Mouse (Mus musculus) hindbrain, embryonic 16.5 days (tissue): ENCODE data around the gene 2700081O15Rik. TPM values are rescaled to one million over a fixed set of nuclear protein-coding genes. Genes with fewer than 3 reads are reported as not detected.
A peak's percentile ranks its signal among the peaks of the same experiment; 100 is the strongest.

ENCODE experiments used
- ATAC-seq: fragments of 200-750 bp; cut with Nextera tagmentation; 2 replicates; pipeline ENCODE4 v1.8.0; 2017; ENCODE audit warnings: moderate TSS enrichment, moderate library complexity
- H3K27ac ChIP-seq: fragments of 300-500 bp; sonication (generic); 2 replicates; pipeline ENCODE4 v1.5.1; 2014; ENCODE audit warnings: low read depth, mild to moderate bottlenecking, control low read depth, low read length, moderate library complexity
- H3K27me3 ChIP-seq: fragments of 300-500 bp; sonication (generic); replicated peaks from 2 replicates; pipeline ENCODE4 v1.6.1; 2014; ENCODE audit warnings: low read length; ENCODE audit not compliant: control insufficient read depth, insufficient read depth
- H3K36me3 ChIP-seq: fragments of 300-500 bp; sonication (generic); 2 replicates; pipeline ENCODE4 v1.6.1; 2014; ENCODE audit warnings: mild to moderate bottlenecking, low read length, moderate library complexity, mixed read lengths; ENCODE audit not compliant: control insufficient read depth, insufficient read depth
- H3K4me1 ChIP-seq: fragments of 300-500 bp; sonication (generic); 2 replicates; pipeline ENCODE4 v1.6.1; 2014; ENCODE audit warnings: low read depth, low read length; ENCODE audit not compliant: control insufficient read depth, insufficient read depth
- H3K4me2 ChIP-seq: fragments of 300-500 bp; sonication (generic); 2 replicates; pipeline ENCODE4 v1.6.1; 2014; ENCODE audit warnings: mild to moderate bottlenecking, low read length, control low read depth, moderate library complexity
- H3K4me3 ChIP-seq: fragments of 300-500 bp; sonication (generic); 2 replicates; pipeline ENCODE4 v1.5.1; 2014; ENCODE audit warnings: mild to moderate bottlenecking, low read length, control low read depth, moderate library complexity
- H3K9ac ChIP-seq: fragments of 300-500 bp; sonication (generic); 2 replicates; pipeline ENCODE4 v1.6.1; 2014; ENCODE audit warnings: low read depth, mild to moderate bottlenecking, control low read depth, low read length, moderate library complexity
- H3K9me3 ChIP-seq: fragments of 300-500 bp; sonication (generic); 2 replicates; pipeline ENCODE4 v1.6.1; 2014; ENCODE audit warnings: mild to moderate bottlenecking, low read length, moderate library complexity; ENCODE audit not compliant: control insufficient read depth
- WGBS: fragments of 180-500 bp; shearing (Covaris S2); extraction: QIAGEN DNeasy Blood & Tissue Kit; methylation state at CpG from one replicate; pipeline ENCODE4 v1.1.7; 2014; 5-methylcytosine and 5-hydroxymethylcytosine counted together
- polyA plus RNA-seq: library from polyadenylated mRNA; unstranded; fragments of >200 nt; fragmentation: Nextera tagmentation; extraction: Ambion mirVana; gene quantifications from 2 replicates; pipeline ENCODE4 v1.2.1, GENCODE M21; 2015

Gene 2700081O15Rik
- polyA plus RNA-seq, 1 experiment from 2014 or later: 11.2 TPM

DNA sequence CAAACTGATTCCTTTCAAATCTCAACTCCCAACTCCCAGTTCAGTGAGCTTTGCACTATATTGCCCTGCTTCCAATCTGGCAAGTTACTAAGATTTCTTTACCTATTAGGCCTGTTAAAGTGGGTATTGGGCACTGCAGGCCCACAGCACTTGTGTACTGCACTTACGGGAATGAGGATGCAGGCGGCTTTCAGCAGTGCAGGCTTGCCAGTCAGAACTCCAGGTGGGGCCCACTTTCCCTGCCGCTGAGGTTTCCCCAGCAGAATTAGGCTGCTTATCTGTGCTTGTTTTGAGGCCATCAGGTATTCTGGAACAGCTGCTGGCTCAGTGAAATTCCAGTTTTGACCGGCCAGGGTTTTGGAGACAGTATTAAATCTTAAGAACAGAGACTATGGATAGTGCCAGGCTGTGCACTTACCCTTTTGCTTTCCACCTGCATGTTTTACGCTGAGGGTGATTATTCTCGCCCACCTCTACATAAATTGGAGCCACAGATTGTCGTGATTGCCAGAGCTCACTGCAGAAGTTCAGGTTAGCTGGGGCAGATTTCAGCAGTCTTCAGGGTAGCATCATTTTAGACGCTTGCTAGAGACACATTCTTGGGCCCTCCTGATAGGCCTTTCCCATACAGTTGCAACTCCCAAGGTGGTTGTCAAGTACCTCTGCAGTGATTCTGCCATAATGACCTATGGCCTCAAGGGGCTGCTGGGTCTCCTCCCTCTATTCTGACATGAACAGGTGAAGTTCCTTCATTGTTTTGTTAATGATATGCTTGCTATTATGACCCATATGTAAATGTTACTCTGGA is 7.4 kb downstream of the 2700081O15Rik start:
- no peaks in the 10 kb centered on the region for H3K9me3 ChIP-seq
- no peak overlapping the region for H3K27ac ChIP-seq
- 52% methylated on average over 8 of the region's 8 CpGs for WGBS
- H3K9ac ChIP-seq: no peak overlapping the region
- no peak overlapping the region; the same call in 1 of the 2 replicates for H3K4me3 ChIP-seq
- peak overlapping the region; percentile 57 for H3K4me2 ChIP-seq
- no peaks in the 10 kb centered on the region for H3K27me3 ChIP-seq
- no peak for ATAC-seq
- peaks cover 25% of the 10 kb centered on the region for H3K36me3 ChIP-seq
- H3K4me1 ChIP-seq: peaks cover 54% of the 10 kb centered on the region

DNA sequence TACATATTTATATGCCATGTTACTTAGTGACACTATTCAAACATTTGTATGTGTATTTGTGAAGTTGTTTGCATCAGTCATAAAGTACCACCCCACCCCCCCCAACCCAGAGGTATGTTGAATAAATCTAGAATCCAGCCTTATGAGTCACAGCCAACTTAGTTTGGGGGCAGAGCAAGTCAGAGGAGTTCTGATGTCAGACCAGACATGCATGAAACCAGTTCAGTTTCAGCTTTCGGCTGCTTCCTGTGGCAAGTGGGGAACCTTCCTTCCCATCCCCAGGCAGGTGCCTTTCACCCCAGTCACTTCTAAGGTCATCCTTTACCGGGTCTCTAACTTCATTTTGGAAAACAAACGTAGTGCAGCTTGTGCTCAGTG is 8.0 kb downstream of the 2700081O15Rik start:
- Histone ChIP-seq H3K36me3 (peaks cover 28% of the 10 kb centered on the region), H3K4me2 (no peak overlapping the region), H3K27ac (no peak overlapping the region), H3K9ac (no peak overlapping the region), H3K27me3 (no peaks in the 10 kb centered on the region), H3K4me1 (peaks cover 48% of the 10 kb centered on the region), H3K9me3 (no peaks in the 10 kb centered on the region), H3K4me3 (no peak overlapping the region)
- WGBS: 47% methylated on average over 3 of the region's 3 CpGs
- ATAC-seq: no peak

DNA sequence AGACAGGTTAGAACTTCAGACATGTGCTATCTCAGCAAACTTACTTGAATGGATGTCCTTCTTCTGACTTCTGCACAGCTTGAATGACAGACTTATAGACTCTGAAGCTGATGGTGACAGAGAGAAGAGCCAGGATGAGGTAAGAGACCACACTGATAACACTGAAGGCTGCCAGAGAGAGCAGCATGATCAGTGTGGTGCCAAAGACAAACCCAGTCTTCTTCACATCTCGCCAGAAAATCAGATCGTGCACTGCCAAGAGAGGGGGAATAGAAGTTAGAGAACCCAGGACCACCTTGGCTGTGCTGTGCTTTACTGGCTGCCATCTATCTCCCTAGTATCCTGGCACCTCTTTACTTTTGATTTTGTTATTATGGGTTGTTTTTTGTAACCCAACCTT is 17.5 kb downstream of the 2700081O15Rik start:
- Histone ChIP-seq H3K27me3 (no peaks in the 10 kb centered on the region), H3K27ac (no peak overlapping the region), H3K4me2 (no peak overlapping the region), H3K36me3 (peaks cover 24% of the 10 kb centered on the region), H3K4me3 (no peak overlapping the region), H3K9me3 (no peaks in the 10 kb centered on the region), H3K9ac (no peak overlapping the region), H3K4me1 (no peaks in the 10 kb centered on the region)
- WGBS: 94% methylated on average over 2 of the region's 2 CpGs
- no peak for ATAC-seq

DNA sequence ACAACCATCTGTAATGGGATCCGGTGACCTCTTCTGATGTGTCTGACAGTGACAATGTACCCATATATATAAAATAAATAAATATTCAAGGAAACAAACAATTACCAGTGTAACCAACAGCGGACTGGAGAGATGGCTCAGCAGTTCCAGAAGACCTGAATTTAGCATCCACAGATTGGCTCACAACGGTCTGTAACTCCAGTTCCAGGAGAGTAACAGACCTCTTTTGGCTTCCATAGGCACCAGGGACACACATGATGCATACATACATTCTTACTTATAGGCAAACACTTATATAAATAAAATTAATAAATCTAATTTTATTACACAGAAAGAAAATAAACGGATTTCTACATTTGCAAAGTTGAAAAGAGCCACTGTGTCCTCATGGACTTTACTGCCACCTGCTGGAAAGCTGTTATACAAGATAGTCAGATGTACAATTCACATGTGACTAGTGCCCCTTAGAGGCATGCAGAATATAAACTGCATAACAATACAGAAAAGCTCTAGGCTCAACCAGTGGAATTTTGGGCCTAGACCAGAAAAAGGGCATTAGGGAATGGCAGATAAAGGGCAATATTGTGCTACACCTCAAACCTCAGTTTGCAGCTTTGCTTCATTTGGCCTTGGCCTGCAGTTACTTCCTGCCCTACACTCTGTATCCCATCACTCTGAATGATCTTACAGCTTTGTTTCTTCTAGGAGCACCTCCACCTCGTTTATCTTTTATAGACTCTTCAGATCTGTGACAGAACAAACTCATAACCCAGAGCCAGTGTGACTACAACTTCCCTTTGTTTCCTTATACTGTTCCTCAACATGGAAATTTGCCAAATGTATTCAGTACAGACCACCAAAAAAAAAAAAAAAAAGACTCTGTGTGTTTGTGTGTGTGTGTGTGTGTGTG is 18.9 kb downstream of the 2700081O15Rik start:
- WGBS: 72% methylated on average over 5 of the region's 5 CpGs
- peaks cover 2% of the 10 kb centered on the region; the same call in 1 of the 2 replicates for H3K4me1 ChIP-seq
- no peaks in the 10 kb centered on the region for H3K9me3 ChIP-seq
- peak overlapping the region; percentile 5; the same call in 1 of the 2 replicates for H3K27ac ChIP-seq
- no peak overlapping the region for H3K4me2 ChIP-seq
- no peak overlapping the region for H3K4me3 ChIP-seq
- no peaks in the 10 kb centered on the region for H3K27me3 ChIP-seq
- peak; percentile 67 for ATAC-seq
- peaks cover 12% of the 10 kb centered on the region for H3K36me3 ChIP-seq
- H3K9ac ChIP-seq: no peak overlapping the region

DNA sequence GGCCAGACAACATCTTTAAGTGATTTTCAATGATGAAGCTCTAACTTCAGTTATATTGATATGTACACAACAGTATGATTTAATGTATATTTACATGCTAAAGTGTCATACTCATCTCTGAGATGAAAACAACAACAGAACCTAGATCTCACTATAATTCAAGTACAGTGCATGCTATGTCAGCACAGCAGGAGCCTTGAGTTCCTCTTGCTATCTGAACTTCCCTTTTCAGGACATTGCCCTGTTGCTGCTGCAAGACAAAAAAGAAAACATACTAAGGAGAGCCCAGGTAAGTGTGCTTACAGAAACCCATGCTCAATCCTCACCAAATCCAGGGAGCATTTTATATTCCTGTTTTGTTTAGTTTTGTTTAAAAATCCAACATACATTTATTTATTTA is 20.9 kb downstream of the 2700081O15Rik start:
- peaks cover under 1% of the 10 kb centered on the region; the same call in 1 of the 2 replicates for H3K36me3 ChIP-seq
- no peaks in the 10 kb centered on the region for H3K9me3 ChIP-seq
- H3K27me3 ChIP-seq: no peaks in the 10 kb centered on the region
- H3K4me2 ChIP-seq: no peak overlapping the region
- no peak overlapping the region for H3K4me3 ChIP-seq
- H3K4me1 ChIP-seq: peaks cover 3% of the 10 kb centered on the region; the same call in 1 of the 2 replicates
- H3K9ac ChIP-seq: no peak overlapping the region
- H3K27ac ChIP-seq: no peak overlapping the region
- ATAC-seq: no peak

DNA sequence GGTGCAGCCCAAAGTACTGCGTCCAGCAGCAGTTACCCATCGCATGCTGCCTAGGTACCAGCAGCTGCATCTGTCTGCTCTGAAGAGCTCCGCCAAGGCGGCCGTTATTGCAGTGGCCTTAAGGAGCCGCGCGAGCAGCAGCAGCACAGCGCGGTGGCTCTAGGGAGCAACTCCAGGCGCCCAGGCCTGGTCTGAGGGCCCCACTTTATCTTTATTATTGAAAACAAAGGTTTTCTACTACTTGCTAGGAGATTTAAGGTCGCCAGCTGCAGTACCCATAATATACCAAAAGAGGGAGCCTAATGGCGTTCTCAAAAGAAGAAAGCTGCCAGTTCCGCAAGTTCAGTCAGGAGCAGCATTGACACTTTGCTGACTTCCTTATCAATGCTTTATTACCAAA is 24.1 kb downstream of the 2700081O15Rik start:
- Histone ChIP-seq H3K4me1 (peaks cover 3% of the 10 kb centered on the region; the same call in 1 of the 2 replicates), H3K27me3 (no peaks in the 10 kb centered on the region), H3K9me3 (no peaks in the 10 kb centered on the region), H3K4me2 (no peak overlapping the region), H3K4me3 (no peak overlapping the region), H3K27ac (no peak overlapping the region), H3K36me3 (no peaks in the 10 kb centered on the region), H3K9ac (no peak overlapping the region)
- ATAC-seq: peak; percentile 60
- 66% methylated on average over 14 of the region's 14 CpGs for WGBS

DNA sequence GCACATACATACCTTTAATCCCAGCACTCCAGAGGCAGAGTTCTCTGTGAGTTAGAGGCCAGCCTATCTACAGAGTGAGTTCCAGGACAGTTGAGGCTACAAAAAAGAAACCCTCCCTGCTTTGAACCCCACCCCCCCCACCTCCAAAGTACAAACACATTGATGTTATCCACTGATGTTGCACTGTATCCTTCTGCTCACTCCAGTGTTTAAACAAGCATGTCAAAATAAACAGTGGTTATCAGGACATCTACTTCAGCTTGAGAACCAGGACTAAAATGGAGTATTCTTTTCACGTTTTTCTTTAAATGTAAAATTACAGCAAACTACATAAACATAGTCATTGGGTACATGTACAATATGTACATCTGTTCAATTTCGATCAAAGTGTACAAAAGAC is 27.7 kb downstream of the 2700081O15Rik start:
- Histone ChIP-seq H3K4me2 (no peak overlapping the region), H3K9me3 (no peaks in the 10 kb centered on the region), H3K36me3 (no peaks in the 10 kb centered on the region), H3K4me3 (no peak overlapping the region), H3K4me1 (peaks cover 3% of the 10 kb centered on the region; the same call in 1 of the 2 replicates), H3K9ac (no peak overlapping the region), H3K27me3 (no peaks in the 10 kb centered on the region), H3K27ac (no peak overlapping the region)
- WGBS: 92% methylated on average over 2 of the region's 2 CpGs
- no peak for ATAC-seq

DNA sequence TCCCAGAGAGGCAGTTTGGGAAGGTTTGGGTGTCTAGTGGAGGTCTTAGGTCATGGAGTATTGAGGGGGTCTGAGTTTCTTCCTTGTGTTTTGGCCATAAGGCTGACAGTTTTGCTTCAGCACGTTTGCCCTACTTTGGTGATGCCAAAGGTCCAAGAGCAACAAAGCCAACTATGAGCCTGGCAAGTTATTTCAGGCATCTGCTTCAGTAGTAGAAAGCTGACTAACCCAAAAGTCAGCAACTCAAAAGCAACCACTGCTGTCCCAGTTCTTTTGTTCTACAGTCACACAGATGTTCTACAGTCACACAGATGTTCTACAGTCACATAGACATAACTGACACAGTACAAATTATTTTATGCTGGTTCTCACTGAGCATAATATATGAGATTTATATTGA is 28.2 kb downstream of the 2700081O15Rik start:
- 81% methylated on average over 1 of the region's 1 CpGs for WGBS
- H3K4me3 ChIP-seq: no peak overlapping the region
- H3K27ac ChIP-seq: no peak overlapping the region

DNA sequence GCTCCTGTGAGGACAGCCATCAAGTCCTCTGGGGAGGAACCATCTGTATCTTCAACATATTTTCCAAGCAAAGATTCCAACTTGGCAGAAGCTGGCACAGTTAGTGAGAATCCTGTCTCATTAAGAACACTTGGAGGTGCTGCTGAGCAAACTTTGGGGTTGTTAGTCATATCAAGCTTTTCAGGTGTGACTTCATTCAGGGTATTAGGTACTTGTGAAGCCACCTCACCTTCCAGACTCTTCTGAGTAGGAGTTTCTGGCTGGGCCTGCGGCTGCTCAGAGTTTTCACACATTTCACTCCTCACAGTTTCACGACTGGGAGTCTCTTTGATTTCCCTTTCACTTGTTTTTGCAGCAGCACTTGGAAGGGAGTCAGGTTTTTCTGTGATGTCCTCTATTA is 39.4 kb downstream of the 2700081O15Rik start:
- no peaks in the 10 kb centered on the region for H3K27me3 ChIP-seq
- no peak for ATAC-seq
- 74% methylated on average over 2 of the region's 2 CpGs for WGBS
- H3K4me2 ChIP-seq: no peak overlapping the region
- H3K27ac ChIP-seq: no peak overlapping the region
- H3K4me1 ChIP-seq: peaks cover 3% of the 10 kb centered on the region; the same call in 1 of the 2 replicates
- no peak overlapping the region for H3K4me3 ChIP-seq
- H3K36me3 ChIP-seq: 0 out of 2 replicates have a peak, but pooled peaks cover 2% of the 10 kb centered on the region
- H3K9me3 ChIP-seq: no peaks in the 10 kb centered on the region
- no peak overlapping the region for H3K9ac ChIP-seq

More for the DNA sequence above, 28.2 kb downstream of the 2700081O15Rik start:
- Histone ChIP-seq H3K36me3 (no peaks in the 10 kb centered on the region), H3K9ac (no peak overlapping the region), H3K27me3 (no peaks in the 10 kb centered on the region), H3K4me2 (no peak overlapping the region), H3K9me3 (no peaks in the 10 kb centered on the region), H3K4me1 (peaks cover 3% of the 10 kb centered on the region; the same call in 1 of the 2 replicates)
- no peak for ATAC-seq
